Comparison of ENCODE assay signal across 14 mouse cellular contexts in genomic region chr13:10086336-10086735, GRCm38 (mm10).
DNase-seq lines count a peak whose midpoint lies in the region; ATAC-seq lines count a peak whose summit lies in the region.
"Had no signal": no experiment of that assay in that cellular context is flagged by ENCODE, and none has a peak within 500 bp of the region (broad histone marks: within the 10 kb centered on the region; RNA-seq: fewer than 3 reads in every experiment).

No protein-coding gene starts in this region.

- no peaks in the 10 kb centered on the region for H3K9me3 ChIP-seq in forebrain, embryonic 14.5 days (replicated peaks; ENCODE audit: control insufficient read depth, low read length)
- no peaks in the 10 kb centered on the region for H3K9me3 ChIP-seq in liver, embryonic 11.5 days (ENCODE audit: control insufficient read depth, low read length)
- H3K9me3 ChIP-seq: heart, embryonic 12.5 days had no signal

- peak; percentile 71; the same call in 1 of the 2 replicates for ATAC-seq in forebrain, embryonic 14.5 days
- ATAC-seq in liver, embryonic 11.5 days (replicated peaks; ENCODE audit: low FRiP score): no peak
- ATAC-seq: inflammation-experienced regulatory T-cells, adult 6 months; liver, postnatal 0 days had no signal

- DNase-seq in cerebellum, postnatal 14 days: peak; percentile 59 to 64
- DNase-seq in cerebellum, adult 18-20 months: no peak
- DNase-seq in kidney, postnatal 10 days: peak; percentile 14
- no peak for DNase-seq in kidney, adult 11 months
- DNase-seq in forebrain, embryonic 14.5 days (ENCODE audit: low spot score): peak; percentile 45
- DNase-seq in layer of hippocampus, postnatal 25 days (ENCODE audit: extremely low spot score in 1 of 2, low spot score in 1 of 2): peak; percentile 13 to 40
- DNase-seq in testis, postnatal 14 days (ENCODE audit: low spot score): no peak
- no peak for DNase-seq in liver, embryonic 11.5 days (ENCODE audit: low spot score)
- DNase-seq: gastrocnemius, postnatal 10 days; liver, postnatal 0 days; thymus, postnatal 25 days had no signal

- H3K27ac ChIP-seq in forebrain, embryonic 14.5 days (ENCODE audit: low read depth, low read length): no peak overlapping the region
- no peak overlapping the region for H3K27ac ChIP-seq in liver, embryonic 11.5 days (ENCODE audit: low read depth, low read length)

- no peak overlapping the region for H3K4me2 ChIP-seq in forebrain, embryonic 14.5 days (ENCODE audit: low read length)
- H3K4me2 ChIP-seq in liver, embryonic 11.5 days: no peak overlapping the region
- H3K4me2 ChIP-seq: heart, embryonic 12.5 days had no signal

- no peaks in the 10 kb centered on the region for H3K36me3 ChIP-seq in forebrain, embryonic 14.5 days (ENCODE audit: control insufficient read depth, insufficient read depth, low read length)
- H3K36me3 ChIP-seq in liver, embryonic 11.5 days (ENCODE audit: control insufficient read depth, insufficient read depth, low read length): no peaks in the 10 kb centered on the region
- H3K36me3 ChIP-seq: heart, embryonic 12.5 days had no signal

- no peak overlapping the region for H3K9ac ChIP-seq in forebrain, embryonic 14.5 days (ENCODE audit: low read length)
- no peak overlapping the region for H3K9ac ChIP-seq in liver, embryonic 11.5 days (ENCODE audit: low read depth, low read length)
- H3K9ac ChIP-seq: heart, embryonic 12.5 days; liver, postnatal 0 days had no signal

- no peak overlapping the region for H3K4me3 ChIP-seq in forebrain, embryonic 14.5 days (ENCODE audit: low read depth, low read length)
- H3K4me3 ChIP-seq in liver, embryonic 11.5 days (ENCODE audit: low read depth, low read length): no peak overlapping the region
- H3K4me3 ChIP-seq: heart, embryonic 12.5 days; megakaryocyte, embryonic 14.5 days had no signal

- no peaks in the 10 kb centered on the region for H3K27me3 ChIP-seq in forebrain, embryonic 14.5 days (replicated peaks; ENCODE audit: control insufficient read depth, insufficient read depth, low read length)
- H3K27me3 ChIP-seq in liver, embryonic 11.5 days (replicated peaks; ENCODE audit: control insufficient read depth, insufficient read depth, low read length): no peaks in the 10 kb centered on the region
- H3K27me3 ChIP-seq: heart, embryonic 12.5 days had no signal

- 79% methylated on average over 6 of the region's 6 CpGs for whole genome bisulfite sequencing in forebrain, embryonic 14.5 days
- WGBS in liver, embryonic 11.5 days: 84% methylated on average over 6 of the region's 6 CpGs

- H3K4me1 ChIP-seq in forebrain, embryonic 14.5 days (ENCODE audit: control insufficient read depth, insufficient read depth, low read length): no peaks in the 10 kb centered on the region
- no peaks in the 10 kb centered on the region for H3K4me1 ChIP-seq in liver, embryonic 11.5 days (replicated peaks; ENCODE audit: control insufficient read depth, insufficient read depth, low read length)
- H3K4me1 ChIP-seq: heart, embryonic 12.5 days; megakaryocyte, embryonic 14.5 days had no signal

Comparison
In these comparisons a context has a peak if more than half of its experiments do, and no peak if none do; other contexts are left out.
1. DNase-seq: peak in cerebellum, postnatal 14 days (2 of 2), kidney, postnatal 10 days (single experiment), forebrain, embryonic 14.5 days (single experiment) and layer of hippocampus, postnatal 25 days (2 of 2); none in cerebellum, adult 18-20 months (0 of 2), kidney, adult 11 months (single experiment), testis, postnatal 14 days (single experiment) and liver, embryonic 11.5 days (single experiment).